Mouse (Mus musculus) cerebellum, adult 11-12 months (tissue): ENCODE measurements at regions not wholly inside any gene's neighbourhood (a gene's known extent, or its start where the extent isn't known, plus 50 kb on each side); places are given as distances from the start of the nearest gene placed in this dataset.

Experiments
- DNase-seq: peaks from one replicate; pipeline ENCODE4 v3.0.0; 2022

DNA sequence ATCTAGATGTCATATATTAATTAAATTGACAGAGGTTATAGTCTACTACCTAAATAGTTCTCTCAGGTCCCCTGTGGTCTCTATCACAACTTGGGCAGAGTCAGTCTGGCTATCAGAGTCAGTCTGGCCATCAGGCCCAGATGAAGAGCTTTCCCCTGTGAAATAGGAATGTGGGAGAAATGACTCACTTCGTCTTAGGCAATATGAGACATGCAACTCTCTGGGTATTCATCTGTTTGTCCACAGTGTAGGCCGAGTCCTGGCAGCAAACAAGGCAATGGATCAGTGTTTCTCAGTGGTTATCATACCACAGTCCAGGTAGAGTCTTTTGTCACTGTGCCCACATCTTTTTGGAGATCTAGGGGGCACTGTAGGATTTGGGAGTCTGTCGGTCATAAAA lies 156.0 kb downstream of the Gm10260 start:
- no peak for DNase-seq

DNA sequence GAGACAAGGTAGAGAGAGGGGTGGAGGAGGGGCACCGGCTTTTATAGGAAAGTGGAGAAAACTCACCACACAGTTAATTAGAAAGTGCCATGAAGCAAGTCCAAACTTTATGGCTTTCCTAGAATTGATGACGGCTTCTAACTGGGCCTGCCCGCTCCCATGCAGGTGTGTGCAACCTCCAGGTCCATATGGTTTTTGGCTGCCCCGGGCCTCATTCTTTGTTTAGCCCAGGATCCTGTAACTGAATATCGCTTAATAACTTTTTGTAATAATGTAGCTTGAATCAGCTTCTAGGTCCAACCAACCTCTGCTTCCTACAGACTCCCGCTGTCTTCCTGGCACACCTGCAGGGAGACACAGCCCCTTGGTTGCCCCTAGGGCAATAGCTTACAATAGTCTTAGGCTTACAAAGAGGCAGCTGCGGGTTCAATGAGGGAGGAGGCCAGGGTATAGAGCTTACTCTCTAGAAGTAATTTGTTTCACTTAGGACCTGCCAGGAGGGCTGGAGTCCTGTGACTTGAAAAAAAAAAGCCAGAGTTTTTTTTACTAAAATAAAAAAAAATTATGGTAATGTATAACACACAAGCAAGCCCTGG lies 159.2 kb downstream of the Gm10260 start:
- DNase-seq = no peak

DNA sequence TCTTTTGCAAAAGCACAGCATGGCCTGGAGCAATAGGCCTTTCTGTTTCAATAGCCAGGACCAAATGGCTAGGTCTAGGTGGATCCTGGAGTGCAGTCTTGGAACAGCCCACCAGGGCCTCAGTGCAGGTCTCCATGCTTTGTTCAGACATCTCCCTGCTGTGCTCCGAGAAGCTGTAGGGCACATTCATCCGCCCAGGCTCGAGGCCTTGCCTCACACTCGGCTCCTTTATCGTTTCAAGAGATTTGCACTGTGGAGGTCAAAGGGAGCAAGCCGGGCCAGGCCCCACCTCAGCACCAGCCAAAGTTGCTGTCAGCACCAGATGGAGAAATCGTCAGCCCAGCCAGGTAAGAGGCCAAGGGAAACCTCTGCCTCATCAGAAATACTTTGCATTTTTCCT lies 160.3 kb downstream of the Gm10260 start:
- DNase-seq = no peak

DNA sequence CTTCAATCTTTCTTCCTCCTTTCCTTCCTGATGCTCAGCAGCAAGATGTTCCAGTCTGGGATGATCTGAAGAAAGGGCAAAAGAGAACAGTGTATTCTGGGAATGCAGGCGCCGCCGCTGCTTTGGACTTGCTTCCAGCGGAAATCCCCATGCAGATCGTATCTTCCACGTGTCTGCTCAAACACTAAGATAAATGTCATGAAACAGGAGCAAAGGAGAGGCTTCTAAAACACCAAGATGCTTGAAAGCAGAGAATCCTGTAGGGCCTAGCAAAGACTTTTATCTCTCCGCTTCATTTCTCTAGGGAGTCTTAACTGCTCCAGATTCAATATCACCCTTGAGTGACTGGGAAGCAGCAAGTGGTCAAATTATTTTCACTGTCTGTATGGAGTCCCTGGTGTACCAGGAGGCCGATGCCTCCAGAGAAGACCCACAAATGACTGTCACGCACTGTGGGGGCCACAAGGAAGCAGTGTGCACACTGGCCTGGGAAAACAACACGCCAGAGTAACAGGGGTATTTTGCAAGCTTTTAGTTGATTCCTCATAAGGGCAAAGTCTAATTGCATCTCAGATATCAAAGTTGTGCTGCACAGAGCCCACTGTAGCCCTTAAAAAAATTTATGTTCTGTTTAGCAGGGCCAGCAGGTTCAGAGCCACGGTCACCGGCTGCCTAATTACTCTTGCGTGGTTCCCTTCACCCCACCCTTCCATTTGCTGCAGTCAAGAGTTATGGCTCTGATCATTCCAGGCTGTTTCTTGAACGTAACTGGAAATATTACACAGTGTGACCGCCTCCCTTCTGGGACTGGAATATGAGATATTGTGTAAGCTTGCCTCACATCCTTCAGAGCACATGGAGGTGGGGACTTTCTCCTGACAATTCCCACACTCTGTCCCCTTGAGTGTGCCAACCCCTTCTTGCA lies 161.7 kb downstream of the Gm10260 start:
- DNase-seq = no peak

DNA sequence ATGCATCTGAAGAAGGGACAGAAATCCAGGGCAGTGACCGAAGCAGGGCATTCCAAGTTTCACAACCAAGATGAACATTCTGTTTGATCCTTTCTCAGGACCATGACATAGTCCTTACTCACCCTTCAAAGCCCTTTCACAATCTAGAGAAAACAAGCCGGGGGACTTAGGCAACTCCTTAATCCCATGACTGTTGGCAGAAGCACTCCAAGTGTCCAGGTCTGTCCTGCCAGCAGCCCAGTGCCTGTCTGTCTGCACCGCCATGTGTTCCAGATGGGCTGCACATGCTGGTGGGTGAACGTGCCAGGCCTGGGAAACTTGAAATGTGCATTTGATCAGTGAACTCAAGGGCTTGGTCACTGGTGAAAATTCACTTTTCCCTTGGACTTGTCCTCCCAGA lies 165.6 kb downstream of the Gm10260 start:
- DNase-seq = no peak

DNA sequence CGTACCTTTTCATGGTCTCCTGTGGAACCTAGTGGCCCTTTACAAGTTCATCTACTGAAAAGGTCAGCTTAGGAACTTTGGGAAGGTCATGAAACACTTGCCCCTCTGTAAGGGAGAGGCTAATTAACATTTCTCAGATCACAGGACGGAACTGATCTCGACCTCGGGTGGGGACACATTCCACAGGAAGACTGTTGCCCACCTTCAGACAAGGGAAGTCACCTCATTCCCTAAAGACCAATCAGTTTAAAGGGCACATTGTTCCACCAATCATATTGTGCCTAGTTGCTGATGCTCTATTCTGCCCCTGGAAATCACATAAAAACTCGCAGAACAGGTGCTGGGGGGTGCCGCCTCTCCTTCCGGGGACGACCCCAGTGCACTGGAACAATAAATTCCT lies 170.8 kb downstream of the Gm10260 start:
- DNase-seq = no peak

DNA sequence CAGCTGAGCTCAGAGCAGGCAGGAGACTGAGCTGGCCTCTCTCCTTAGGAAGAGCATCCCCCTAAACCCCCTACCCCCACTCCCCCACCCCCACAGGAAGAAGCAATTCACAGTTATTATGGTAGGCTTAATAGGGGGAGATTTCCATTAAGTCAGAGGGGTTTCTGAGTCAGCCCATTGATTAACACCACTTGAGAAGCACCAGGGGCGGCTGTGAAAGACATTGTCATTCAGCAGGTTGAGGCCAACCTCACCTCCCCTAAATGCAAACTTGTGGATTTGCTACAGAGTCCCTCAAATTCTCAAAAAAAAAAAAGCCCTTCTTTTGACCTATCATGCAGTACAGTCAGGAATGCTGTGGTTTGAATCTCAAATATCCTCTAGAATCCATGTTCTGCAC lies 172.3 kb downstream of the Gm10260 start:
- no peak for DNase-seq

DNA sequence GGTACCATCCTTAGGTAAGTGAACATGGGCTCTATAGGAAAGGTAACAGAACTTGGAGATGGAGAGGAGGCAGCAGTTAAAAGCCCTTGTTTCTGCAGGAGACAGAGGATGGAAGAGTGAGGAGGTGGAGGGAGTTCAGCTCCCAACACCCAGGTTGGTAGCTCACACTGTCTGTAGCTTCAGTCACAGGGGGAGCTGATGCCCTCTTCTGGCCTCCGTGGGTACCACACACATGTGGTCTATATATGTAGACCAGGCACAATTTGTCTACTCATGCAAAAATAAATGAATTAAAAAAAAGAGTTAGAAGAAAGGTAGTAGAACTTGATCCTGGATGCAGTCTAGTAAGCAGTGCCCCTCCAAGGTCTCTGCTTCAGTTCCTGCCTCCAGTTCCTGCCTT lies 173.3 kb downstream of the Gm10260 start:
- DNase-seq = no peak

DNA sequence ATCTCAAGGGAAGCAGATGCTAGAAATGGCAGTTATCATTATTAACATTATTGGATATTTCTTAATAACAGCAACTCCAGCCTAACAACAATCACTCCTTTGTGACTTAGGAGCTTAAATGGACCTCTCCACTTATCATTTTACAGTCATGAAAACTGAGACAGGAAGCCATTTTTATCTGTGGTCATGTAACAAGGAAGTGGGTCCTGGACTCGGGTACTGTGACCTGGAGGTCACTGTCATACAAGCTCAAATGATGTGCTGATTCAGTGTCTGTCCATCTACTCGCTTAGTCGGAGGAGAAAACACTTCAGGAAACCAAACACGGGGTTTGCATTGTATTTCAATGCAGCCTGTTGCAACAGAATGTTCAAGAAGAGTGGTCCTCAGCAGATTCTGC lies 176.4 kb downstream of the Gm10260 start:
- no peak for DNase-seq

DNA sequence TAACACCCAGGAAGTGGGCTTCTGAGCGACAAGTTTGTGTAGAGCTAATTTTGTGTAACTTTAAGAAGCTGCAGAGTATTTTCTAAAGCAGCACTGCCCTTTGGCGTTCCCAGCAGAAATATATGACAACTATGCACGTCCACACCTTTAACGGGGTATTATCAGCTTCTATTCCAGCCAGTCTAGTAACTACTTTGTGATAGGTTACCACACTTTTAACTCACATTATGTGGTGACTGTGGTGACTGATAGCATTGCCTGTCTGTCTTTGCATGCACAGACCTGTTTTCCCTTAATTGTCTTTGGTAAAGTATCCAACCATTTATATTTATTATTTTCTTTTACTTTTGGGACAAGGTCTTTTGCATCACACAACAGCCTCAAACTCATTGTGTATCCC lies 179.1 kb downstream of the Gm10260 start:
- DNase-seq = no peak

DNA sequence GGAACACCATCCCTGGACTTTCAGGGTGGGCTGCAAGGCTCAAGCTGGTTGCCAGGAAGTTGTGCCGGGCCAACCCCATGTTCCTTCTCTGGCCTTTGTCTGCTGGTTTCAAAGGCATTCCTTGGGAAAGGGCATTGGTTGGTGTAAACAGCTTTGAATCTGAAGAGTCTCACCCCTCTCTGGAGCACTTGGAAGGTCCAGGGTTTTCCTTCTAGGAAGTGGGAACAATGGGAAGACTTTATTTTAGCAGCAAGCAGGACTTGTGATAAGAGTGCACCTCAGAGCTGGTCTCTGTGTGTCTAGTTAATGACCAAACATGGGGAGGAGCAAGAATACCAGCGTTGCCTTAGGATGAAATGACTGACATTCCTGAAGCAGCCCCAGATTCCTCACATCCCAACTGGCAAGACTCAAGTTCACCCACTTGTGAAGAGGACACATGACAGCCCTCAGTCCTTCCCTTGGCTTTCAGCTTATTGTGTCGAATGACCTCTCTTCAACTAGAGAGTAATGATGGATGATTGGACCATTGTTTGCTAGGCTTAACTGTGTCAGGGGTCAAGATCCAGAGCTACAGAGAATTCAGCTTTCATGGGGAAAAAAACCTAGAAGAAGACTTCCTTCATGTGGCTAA lies 180.1 kb downstream of the Gm10260 start:
- no peak for DNase-seq

DNA sequence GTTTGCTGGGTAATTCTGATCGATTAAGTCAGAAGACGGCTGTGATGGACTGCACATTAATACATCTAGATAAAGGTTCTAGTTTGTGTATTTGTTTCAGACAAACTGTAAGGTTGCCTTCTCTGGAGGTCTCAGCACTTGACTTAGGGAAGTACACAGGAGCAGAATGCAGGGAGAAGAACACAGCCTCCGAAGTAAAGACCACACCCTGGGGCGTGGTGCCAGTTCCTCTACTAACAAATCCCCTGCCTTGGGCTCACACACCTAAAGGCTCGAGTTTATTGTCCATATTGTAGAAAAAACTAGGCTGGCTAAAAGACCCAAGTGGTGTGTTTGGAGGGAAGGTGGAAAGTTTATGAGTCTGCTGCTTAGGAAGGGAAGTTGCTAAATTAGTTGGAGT lies 181.8 kb downstream of the Gm10260 start:
- DNase-seq = no peak

DNA sequence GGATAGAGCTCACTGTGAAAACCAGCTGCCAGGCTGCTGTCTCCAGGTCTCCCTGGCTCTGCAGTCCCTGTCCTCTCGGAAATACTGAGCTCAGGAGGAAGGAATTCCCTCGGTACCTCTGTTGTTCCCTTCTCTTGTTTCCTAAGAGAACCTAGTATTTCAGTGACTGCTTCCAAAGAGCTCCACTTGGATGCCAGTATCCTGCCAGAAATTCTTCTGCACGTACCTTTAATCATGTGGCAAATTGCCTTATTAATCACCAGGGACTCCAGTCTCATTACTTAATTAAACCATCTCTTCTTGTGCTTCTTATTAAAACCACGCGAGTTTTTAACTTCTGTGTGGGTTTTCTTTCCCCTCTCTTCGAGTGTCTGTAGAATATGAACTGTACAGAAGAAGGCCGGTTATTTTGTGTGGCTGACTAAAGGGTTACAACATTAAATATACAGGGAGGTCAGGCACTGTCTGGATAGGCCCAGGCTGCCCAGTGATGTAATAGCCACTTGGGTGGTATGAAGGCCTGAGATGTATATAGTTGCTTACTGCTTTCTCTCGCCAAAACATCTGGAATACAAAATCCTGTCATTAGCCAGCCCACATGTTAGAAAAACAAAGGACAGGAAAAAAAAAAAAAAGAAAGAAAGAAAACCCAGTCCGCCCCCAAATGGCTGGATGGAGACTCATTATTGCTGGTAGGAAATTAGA lies 183.2 kb downstream of the Gm10260 start:
- DNase-seq = no peak

DNA sequence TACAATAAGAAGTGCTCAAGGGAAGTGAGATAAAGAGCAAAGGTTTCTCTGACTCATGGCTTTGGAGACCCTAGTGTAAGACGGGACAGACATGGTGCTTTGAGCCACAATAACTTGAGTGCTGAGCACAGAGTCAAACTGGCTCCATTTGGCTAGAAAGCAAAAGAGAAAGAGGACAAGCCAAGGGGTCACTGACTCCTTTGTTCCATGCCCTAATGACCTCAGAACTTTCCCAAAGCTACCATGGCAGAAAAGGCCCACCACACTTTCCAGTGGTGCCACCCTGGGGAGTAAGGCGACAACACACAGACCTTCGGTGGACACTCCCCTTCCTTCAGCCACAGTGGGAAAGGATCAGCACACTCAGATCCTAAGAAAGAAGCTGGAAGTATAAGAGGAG lies 186.8 kb downstream of the Gm10260 start:
- no peak for DNase-seq

DNA sequence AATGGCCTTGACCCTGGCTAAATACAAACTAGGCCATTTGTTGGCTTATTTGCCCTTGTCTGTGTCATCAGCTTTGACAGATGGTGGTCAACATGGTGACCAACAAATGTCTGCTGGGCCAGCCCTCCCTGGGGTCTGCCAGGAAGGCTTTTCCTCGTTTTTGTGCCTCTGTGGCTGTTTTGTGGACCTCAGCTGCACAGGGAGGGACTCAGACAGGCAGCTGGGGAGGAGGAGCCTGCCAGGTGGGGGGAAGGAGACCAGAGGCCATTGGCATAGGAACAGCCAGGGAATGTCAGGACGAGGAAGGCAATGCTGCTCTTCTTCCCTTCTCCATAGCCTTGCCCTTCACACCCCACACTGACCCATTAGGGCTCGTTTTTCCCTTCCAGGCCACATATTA lies 188.1 kb downstream of the Gm10260 start:
- no peak for DNase-seq

DNA sequence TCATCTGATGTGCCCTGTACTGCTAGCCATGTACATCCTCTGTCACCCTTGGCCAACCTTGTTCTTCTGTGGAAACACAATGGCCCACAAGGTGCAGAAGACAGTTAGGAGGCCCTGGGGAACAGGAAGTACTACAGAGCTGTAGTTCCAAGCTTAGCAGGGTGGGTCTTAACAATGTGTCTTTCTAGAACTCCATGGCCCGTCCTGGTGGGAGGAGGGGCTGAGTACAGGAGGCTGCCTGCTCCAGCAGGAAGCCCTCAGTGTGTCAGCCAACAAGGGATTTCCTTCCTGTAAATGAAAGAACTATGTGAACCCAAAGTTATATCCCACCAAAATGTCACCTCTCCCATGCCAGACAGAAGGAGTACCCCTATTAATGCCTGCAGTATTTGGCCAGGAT lies 190.4 kb downstream of the Gm10260 start:
- DNase-seq = no peak

DNA sequence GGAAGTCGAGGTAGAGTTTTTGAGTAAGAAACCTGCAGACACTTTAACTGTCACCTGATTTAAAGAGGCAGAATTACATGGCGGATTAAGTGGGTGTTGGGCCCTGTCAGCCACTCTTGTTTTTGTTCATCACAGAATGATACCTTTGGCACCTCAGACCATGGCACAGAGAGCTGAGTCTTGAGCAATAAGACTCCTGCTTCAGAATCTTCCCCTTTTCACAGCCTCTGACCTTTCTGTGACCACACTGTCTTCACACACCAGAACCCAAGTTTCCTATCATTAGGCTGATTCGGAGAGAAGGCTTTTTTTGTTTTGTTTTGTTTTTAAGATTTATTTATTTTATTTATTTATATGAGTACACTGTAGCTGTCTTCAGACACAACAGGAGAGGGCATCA lies 192.8 kb downstream of the Gm10260 start:
- DNase-seq = no peak

DNA sequence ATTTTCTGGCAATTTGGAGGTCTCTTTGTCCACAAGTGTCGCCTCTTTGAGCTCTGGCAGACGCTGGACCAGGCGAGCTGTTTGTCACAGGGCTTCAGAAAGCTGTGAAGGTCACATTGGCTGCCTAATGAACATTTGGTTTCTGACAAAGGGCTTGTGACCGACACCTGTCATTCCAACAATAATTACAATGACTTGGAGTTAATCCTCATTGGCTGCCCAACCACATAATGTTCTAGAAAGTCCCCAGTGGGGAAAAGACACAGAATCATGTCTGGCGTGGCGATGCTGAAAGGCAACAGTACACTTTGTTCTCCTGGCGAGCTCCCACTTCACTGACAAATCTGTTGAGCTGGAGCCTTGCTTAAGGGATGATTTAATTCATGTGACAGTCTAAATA lies 194.4 kb downstream of the Gm10260 start:
- no peak for DNase-seq

DNA sequence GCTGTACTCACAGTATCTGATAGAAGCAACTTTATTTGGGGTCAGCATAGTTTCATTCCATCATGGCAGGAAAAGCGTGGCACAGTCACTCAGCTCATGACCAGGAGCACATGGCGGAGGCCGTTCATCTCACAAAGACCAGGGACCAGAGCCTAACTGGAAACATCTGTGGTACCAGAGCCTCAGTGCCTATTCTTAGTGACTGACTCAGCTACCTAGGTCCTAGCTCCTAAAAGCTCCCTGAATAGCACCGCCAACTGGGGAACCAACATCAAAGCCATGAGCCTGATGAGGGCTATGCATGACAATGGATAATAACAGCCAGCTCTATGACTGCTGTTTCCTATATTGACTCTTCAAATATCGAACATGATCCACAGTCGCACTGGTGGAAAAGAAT lies 198.2 kb downstream of the Gm10260 start:
- DNase-seq = no peak

DNA sequence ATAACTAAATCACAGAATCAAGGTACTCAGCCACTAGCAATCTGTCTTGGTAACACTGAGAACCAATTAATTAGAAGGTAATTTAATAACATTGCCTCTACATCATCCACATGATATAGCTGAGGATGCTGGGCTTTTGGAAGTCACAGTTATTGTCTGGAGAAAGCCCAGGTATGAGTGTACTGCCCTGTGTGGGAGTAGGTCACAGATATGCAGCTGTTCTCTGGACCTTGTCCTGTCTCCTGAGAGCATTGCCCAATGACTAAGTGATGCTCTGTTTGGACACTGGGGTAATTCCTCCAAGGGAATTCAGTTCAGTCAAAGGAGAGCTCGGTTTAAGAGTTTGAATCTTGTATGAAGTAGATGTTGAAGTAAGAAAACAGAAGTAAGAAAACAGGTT lies 199.6 kb downstream of the Gm10260 start:
- no peak for DNase-seq

DNA sequence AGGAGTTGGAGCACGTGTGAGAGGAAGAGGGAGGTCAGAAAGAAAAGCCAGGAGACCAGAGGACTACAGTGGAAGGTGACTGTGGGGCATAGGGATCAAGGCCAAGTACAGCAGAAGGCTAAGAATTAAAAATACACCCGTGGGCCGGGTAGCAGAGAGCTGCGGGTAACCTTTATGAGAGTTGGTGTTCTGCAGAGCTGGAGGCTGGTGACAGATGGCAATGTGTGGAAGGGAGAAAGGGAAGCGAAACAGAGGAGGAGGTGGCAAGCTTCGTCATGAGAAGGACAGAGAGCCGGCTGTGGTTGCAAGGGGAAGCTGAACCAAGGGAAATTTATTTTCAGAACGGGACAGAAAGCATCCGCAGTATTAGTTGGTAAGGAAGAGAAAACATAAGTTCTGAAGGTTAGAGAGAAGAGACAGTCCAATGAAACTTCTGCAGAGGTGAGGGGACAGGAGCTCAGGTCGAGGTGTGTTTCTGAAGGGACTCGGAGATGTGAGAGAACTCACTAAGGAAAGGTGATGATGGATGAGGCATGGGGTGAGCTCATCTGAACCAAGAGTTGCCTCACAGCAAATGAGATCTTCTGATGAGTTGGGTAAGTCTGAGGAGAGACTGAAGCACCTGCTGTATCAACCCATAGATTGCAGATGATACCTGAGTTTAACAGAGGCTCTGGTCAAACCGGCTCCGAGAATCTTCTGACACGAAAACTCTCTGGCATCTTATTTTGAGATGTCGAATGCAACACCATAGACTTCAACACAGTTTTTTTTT lies 200.6 kb downstream of the Gm10260 start:
- peak; percentile 81 for DNase-seq

DNA sequence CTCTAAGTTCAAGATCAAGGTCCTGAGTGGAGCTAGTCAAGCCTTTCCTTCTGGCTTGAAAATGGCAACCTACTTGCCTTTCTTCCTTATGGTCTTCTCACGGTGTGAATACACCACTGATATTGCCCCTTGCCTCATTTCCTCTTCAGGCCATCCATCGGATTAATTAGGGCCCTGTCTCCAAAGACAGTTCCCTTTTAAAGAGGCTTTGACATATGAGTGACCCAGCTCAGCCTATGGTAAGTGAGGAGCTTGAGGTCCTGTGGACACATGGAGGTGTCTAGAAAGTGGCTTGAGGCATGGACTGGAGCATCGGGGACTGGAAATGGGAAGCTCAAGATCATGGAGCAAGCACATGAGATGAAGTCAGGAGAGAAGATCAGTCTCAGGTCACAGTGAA lies 201.5 kb downstream of the Gm10260 start:
- DNase-seq = no peak

DNA sequence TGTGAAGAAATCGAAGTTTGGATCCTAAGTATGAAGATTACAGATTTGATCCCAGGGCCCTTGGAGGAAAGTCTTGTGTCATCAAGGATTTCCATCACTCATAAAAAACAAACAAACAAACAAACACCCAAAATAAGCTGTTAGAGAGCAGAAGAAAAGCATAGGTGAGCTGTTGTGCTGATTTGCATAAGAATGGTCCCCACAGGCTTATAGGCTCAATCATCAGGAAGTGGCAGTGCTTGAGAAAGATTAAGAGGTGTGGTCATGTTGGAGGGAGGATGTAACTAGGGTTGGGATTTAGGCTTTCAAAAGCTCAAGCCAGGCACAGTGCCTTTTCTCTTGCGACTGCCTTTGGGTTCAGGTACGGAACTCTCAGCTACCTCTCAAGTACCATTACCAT lies 205.1 kb downstream of the Gm10260 start:
- DNase-seq = no peak
